Mouse (Mus musculus) B cell, adult 2 months (primary cell): ENCODE data around the gene Efhd1.

Experiments used
- DNase-seq, 2 experiments: peaks; one replicate each; pipeline ENCODE4 v3.0.0; 2022

Efhd1 gene

GRCm38 (mm10) chr1:87270641-87271467 lies 6.7 kb downstream of the Efhd1 start:
- DNase-seq: no peak

DNA sequence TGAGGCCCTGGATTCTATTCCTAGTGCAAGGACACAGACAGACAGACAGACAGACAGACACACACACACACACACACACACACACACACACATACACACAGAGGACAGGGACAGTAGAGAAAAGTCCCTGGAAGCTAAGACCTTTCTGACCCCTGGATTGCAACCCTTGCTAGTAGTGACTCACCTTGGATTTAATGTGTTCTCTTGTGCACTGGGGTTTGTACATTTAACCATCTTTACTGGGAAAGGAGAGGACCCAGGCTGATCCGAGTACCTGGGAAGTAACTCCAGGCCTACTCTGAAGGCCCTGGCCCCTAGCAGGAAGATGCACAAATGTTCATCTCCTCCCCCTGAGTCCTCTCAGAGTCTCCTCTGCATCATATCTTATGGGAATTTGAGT lies 7.4 kb downstream of the Efhd1 start:
- DNase-seq: no peak

- no peak for DNase-seq
Measured at GRCm38 (mm10) chr1:87272462-87272861, 8.3 kb downstream of the Efhd1 start.

DNA sequence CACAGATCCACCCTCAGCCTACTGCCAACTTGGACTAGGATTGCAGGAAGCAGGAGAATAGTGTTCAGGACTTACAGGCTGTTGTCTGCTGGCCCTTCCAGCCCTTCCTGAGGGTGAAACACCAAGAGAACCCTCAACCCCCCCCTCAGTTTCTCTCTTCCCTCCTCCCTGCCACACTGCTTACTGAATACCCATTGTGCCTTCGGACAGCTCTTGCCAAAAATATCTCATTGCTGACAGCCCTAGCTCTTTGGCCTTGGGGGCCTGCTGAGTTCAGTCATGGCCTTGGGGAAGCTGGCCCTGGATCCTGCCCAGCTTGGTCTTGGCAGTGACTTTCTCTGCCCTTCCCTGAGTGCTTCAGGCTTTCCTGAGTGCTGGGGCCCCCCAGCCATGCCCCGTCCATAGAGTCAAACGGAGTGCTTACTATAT lies 9.4 kb downstream of the Efhd1 start:
- no peak for DNase-seq

- DNase-seq: no peak
Measured at GRCm38 (mm10) chr1:87274134-87274533, 10.0 kb downstream of the Efhd1 start.

GRCm38 (mm10) chr1:87275151-87275550 lies 11.0 kb downstream of the Efhd1 start:
- DNase-seq: no peak

DNA sequence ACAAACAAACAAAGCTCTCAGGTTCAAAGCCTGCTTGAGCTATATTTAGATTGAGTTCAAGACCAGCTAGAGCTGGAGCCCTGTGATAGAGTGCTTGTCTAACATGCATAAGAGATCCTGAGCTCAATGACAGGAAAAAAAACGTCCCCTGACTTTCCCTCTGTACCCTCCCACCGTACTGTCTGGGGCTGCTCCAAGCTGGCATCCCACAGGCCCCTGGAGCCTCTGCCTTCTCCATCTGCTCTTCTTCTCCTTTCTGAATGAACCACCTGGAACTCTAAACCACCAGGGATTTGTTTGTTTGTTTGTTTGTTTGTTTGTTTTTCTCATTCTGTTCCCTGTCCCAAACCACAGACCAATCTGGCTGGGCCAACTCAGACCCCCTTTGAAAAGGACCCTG lies 11.9 kb downstream of the Efhd1 start:
- no peak for DNase-seq

GRCm38 (mm10) chr1:87280281-87280680 lies 16.1 kb downstream of the Efhd1 start:
- no peak for DNase-seq

DNA sequence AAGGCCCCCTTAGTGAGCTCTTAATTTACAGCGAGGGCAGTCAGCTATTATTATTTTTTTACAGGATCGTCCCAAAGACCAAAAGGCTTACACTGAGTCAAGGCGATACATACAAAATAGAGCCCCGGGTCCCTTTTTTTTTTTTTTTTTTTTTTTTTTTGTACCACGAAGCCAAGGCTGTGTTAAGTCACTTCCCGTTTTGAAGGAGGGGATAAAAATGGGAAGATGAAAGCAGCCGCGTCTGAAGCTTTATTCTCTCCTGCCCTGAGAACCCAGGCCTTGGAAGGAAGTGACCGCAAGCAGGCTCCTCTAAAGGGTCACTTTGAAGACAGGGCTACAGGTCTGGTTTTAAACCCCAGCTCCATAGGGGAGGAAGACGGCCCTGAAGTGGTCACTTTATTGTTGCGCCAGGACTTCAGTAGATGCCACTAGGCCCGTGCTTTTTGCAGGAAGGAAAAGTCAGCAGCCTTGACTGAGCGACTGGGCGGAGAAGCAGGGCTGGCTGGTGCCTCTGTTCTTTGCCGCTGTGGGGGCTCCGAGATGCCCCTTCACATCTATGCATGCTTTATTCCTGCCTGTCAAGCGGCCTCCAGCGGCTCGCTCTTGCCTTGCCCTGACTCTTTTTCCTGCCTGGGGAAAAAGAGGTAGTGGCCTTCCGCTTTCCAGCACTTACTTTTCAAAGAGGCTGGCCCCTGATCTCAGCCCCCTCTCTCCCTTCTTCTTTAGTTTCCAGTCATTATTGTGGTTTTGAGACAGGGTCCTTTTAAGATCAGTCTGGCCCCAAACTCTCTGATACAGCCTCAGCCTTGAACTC lies 17.6 kb downstream of the Efhd1 start:
- no peak for DNase-seq

DNA sequence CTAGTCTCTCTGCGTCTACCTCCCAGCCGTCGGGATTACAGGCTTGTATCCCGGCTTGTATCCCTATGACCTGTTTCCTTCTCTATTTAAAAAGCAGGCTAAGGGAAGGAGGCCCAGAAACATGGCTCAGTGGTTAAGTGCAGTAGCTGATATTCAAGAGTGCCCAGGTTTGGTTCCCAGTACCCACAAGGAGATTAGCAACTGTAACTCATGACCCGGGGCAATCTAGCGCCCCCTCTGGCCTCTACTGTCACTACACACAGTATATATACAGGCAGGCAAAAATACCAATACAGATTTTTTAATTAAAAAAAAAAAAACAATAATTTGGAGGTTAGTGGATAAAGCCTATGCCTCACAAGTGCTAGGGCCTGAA lies 18.2 kb downstream of the Efhd1 start:
- DNase-seq: peak; percentile 14 to 25

DNA sequence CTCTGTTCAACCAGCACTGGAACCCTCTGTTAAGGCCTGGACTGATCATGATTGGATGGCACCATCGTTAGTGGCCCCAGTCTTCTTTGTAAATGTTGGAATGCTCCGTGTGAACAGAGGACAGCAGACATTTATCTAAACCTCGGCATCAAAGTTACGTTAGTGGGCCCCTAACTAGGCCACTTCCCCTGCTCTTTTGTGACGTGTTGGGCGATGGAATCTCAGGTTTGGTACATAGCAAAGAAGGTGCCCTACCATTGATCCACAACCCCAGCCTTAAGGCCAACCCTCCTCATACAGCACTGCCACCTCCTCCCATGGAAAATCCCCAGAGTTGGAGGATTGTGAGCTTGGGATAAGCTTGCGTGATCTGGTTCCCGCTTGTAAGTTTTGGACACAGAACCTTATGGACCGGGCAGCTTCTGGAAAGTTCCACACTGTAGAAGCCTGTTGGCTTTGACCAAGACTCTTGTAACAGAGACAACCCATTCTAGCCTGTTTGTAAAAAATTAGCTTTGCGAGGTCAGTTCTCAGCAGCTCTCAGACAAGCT lies 19.3 kb downstream of the Efhd1 start:
- DNase-seq: no peak

- no peak for DNase-seq
Measured at GRCm38 (mm10) chr1:87287105-87287504, 22.9 kb downstream of the Efhd1 start.

GRCm38 (mm10) chr1:87291416-87291815 lies 27.3 kb downstream of the Efhd1 start:
- DNase-seq: no peak

DNA sequence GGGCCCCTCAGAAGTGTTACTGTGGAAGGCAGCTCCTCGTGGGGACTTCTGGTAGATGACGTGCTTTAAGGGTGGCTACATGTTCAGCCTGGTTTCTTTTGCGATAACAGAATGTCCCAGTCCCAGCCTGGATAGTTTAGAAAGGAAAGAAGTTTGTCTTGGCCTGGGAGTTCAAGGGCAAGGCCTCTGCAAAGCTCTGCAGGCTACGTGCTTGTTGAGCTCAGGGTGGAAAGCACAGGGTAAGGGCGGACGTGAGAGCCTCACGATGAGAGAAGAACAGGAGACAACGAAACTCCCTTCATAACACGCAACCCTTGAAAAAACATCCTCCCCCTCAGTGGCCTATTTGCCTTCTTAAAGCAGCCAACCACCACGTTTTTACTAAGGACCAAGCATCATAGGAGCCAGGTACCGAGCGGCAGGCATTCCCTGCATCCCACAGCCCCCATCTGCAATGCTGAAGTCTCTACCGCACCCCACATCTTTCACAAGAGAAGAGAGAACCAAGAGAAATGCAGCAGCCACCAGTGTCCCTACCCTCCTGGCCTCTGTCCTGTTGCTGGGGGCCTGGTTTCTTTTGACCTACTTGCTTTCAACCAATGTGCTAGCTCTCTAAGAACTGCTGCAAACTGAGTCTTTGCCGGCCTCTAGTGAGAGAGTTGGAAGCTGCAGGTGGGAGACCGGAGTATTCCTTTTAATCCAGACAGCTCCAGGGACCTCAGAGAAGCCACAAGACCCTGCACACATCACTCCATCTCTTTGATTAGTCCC lies 28.4 kb downstream of the Efhd1 start:
- DNase-seq: no peak

DNA sequence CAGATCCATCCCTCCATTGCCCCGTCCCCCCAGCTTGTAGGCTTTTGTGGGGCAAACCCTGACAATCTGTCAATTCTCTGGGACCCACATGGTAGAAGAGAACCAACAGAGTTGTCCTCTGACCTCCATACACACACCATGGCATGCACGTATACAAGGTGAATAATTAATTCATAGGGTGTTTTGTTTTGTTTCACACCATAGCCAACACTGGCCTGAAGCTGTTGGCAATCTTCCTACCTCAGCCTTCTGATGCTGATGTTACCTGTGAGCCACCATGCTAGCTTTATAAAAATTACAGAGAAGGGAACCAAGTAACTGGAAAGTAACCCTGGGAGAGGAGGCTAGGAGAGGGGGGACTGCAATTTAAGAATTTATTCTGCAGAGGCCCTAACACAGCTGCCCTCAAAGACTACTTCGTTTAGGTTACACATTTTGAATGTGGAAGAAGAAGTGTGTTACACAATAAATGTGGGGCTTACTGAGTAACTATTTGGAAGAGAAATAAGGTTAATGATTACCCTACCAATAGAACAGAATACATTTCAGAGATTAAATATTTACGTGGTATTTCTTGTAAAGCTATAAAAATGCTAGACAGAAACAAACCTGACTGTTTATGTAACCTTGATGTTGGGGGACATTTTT lies 30.0 kb downstream of the Efhd1 start:
- DNase-seq: no peak

DNA sequence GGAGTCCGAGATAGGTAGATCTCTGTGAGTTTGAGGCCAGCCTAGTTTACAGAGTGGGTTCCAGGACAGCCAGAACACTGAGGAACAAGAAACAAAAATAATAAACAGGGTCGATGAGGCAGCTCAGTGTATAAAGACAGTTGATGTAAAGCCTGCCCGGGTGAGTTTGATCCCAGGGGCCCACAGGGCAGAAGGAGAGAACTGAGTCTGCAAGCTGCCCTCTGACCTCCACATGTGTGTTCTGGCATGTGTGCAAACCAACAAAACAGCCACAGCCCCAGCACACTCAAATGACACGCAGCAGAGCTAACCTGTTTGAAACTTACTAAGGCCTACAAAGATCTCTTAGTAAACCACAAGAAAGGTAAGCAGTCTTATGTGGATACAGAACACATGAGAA lies 30.8 kb downstream of the Efhd1 start:
- DNase-seq: no peak

- DNase-seq: no peak
Measured at GRCm38 (mm10) chr1:87297346-87297925, 33.3 kb downstream of the Efhd1 start.

GRCm38 (mm10) chr1:87300360-87301286 lies 36.5 kb downstream of the Efhd1 start:
- no peak for DNase-seq

DNA sequence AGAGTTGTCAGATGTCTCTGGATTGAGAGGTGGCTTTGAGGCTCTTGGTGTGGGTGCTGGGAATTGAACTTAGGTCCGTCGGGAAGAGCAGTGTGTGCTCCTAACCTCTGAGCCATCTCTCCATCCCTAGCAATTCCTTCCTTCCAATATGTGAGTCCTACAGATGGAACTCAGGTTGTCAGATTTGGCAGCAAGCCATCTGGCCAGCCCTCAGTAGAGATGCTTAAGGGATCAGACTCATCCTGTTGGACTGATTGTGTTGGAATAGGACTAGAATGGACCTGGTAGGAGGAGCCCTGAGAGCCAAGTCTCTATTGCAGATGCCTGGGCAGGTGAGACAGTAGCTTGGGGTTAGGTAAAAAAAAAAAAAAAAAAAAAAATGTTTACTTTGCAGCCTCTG lies 37.8 kb downstream of the Efhd1 start:
- no peak for DNase-seq

DNA sequence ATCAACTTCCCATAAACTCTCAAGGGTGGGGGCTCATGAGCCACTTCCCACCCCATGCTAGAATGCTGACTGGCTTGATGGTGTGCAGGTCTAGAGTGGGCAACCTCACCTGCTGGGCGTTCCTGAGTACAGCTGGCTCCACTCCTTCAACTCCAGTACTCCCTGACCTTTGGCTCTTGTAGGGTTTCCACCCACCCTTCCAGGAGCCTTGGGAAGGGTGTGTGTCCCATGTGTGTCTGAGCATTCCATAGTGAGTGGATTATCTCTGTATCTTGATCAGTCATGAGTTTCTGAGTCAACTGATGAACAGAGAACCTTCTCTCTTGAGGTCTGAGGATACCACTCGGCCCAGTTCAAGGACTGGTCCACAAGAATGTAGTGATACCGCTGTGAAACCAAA lies 44.8 kb downstream of the Efhd1 start:
- no peak for DNase-seq

- DNase-seq: no peak
Measured at GRCm38 (mm10) chr1:87309621-87310020, 45.5 kb downstream of the Efhd1 start.
